Mouse (Mus musculus) embryo, embryonic 11 days (tissue): ENCODE data around the gene Lrfn3.
A peak's percentile ranks its signal among the peaks of the same experiment; 100 is the strongest.

Experiments
- DNase-seq: peaks from one replicate; pipeline ENCODE4 v3.0.0-alpha.2; 2015

Lrfn3 gene

GRCm38 (mm10) chr7:30310136-30310535, 52.4 kb downstream of the Lrfn3 start:
- no peak for DNase-seq

DNA sequence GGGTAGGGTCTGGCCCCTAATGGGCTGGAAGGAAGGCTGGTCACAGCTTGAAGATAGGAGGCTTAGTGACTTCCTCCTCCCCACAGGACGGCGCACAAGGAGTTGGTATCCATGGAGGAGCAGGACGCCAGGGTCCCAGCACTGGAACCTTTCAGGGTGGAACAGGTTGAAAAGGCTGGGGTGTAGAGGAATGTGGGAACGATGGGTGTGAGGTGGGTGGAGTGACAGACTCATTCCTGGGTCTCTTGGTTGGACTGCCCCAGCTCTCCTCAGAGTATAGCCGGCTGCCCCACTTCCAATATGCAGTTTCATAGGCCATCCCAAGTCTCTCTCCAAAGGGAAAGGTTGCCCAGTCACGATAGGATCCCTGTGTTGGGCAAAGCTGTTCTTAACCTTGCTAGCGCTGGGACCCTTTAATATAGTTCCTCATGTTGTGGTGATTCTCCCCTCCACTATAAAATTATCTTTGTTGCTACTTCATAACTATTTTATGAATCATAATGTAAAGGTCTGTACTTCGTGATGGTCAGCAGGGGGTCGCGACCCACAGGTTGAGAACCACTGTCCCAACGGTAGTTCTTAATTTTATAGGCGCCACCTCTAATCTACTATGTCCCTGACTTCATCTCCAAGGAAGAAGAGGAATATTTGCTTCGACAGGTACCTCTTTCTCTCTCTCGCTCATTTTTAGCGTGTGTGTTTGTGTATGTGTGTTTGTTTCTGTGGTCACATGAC, 53.0 kb downstream of the Lrfn3 start:
- DNase-seq: no peak

DNA sequence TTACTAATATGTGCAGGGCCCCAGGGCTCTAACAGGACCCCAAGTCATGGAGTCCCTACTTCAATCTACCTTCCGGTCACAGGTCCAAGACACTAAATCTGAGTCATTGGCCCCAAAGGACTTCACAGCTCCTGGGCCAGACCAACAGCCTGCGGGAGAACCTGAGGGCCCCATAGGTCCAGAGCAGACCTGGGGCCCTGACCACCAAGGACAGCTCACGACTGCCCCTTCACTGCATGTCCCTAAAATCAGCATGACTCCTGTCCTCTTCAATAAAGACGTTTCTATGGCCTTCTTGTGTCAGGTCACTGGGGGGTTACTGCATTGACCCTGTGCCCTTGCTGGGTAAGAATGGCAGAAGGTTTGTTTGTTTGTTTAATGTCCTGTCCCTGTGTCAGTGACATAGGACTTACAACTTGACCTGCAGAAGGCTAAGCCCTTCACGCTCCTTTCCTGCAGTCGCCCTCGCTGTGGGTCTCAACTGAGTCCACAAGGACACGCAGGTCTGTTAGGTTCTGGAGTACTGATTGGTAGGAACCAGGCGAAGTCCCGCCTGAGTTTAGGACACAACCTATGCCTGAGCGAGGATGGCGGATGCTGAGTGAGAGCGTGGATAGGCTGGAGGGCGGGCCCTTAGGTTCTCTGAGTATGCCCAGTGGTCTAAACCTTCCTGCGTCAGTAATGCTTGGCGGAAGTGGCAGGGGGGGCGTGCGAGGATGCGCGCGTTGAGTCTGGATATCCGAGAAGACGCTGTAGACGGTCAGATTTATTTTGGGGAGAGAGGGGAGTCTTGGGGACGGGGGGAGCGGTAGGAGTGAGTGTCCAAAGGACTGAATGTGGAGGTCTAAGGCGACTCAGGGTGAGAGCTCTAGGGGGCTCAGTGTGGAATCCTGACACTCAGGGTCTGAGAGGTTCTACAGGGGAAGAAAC, 54.2 kb downstream of the Lrfn3 start, which contains the start of gene Alkbh6:
Alkbh6 (plus strand) TSS at position 642 of the 930 bp plus-strand sequence.
- DNase-seq: peak; percentile 96

DNA sequence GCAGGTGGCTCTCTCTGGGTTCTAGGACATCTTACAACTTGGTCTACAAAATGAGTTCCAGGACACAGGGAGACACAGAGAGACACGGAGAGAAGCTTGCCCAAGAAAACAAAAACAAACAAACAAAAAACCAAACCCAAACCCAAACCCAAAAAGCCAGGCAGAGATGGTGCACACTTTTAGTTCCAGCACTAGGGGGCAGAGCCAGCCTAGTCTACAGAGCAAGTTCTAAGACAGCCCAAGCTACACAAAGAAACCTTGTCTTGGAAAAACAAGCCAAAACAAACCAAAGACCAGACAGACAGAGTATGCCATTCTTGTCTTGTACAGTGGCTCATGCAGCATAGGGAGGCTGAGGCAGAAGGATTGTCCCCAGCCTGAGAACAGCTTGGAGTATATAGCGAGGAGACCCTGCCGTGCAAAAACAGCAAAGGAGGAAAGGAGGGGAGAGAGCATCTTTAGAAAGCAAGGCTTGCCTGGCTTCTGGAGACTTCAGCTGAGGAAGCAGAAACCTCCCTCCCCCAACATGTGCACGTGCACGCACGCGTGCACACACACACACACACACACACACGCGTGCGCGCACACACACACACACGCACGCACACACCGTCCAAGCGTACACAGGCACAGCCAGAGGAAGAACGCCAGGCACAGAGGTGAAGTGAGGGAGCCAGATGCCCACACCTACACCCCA, 56.3 kb downstream of the Lrfn3 start:
- peak; percentile 23 for DNase-seq
